Mouse (Mus musculus) erythroblast, embryonic 14.5 days (primary cell): Measurements from ENCODE around the gene Trafd1.

Source experiments
- GATA1 ChIP-seq: IDR thresholded peaks from 2 replicates; pipeline ENCODE4 v1.6.1; 2012; ENCODE audit warnings: low read length, inconsistent platforms, mixed read lengths
- TAL1 ChIP-seq: IDR thresholded peaks from 3 replicates; pipeline ENCODE4 v1.6.1; 2012; ENCODE audit warnings: low read length, inconsistent platforms, mixed read lengths

- TF ChIP-seq GATA1 (no peak), TAL1 (no peak)
Observed at GRCm38 (mm10) chr5:121422787-121423186, 37.4 kb upstream of the Trafd1 start.
